Mouse (Mus musculus): ENCODE data around the gene Dhrs7b. TPM values are rescaled to one million over a fixed set of nuclear protein-coding genes. Genes with fewer than 3 reads are reported as not detected.
"Not testable (repeated sequence)": the region's sequence is repeated elsewhere in the genome, so short reads cannot be mapped to it uniquely, and the experiment has no call there.

The Dhrs7b gene
- polyA plus RNA-seq, 1 experiment from 2014 or later = 25.5 TPM

GRCm38 (mm10) chr11:60843412-60843811 is 13.0 kb downstream of the Dhrs7b start:
- WGBS (ENCODE audit: insufficient replicate concordance) = 75% methylated on average over 5 of the region's 5 CpGs
- H3K27me3 ChIP-seq = no peaks in the 10 kb centered on the region
- H3K4me1 ChIP-seq (replicated peaks) = peaks cover 4% of the 10 kb centered on the region
- H3K36me3 ChIP-seq = peaks cover 44% of the 10 kb centered on the region
- no peak overlapping the region for H3K4me2 ChIP-seq
- no peak overlapping the region for H3K27ac ChIP-seq
- no peak overlapping the region for H3K9ac ChIP-seq
- H3K9me3 ChIP-seq (replicated peaks) = no peaks in the 10 kb centered on the region
- no peak overlapping the region for H3K4me3 ChIP-seq (replicated peaks)
- DNase-seq (no peak), ATAC-seq (ENCODE audit: low read depth) (no peak)

- H3K4me2 ChIP-seq = no peak overlapping the region
- no peak overlapping the region for H3K4me3 ChIP-seq (replicated peaks)
- no peak overlapping the region for H3K9ac ChIP-seq
- no peaks in the 10 kb centered on the region for H3K27me3 ChIP-seq
- 79% methylated on average over 5 of the region's 5 CpGs for WGBS (ENCODE audit: insufficient replicate concordance)
- no peak for ATAC-seq (ENCODE audit: low read depth)
- H3K27ac ChIP-seq = no peak overlapping the region
- peaks cover 58% of the 10 kb centered on the region for H3K36me3 ChIP-seq
- H3K4me1 ChIP-seq (replicated peaks) = no peaks in the 10 kb centered on the region
- DNase-seq = no peak
- no peaks in the 10 kb centered on the region for H3K9me3 ChIP-seq (replicated peaks)
Observed at GRCm38 (mm10) chr11:60845415-60845814, 15.0 kb downstream of the Dhrs7b start.

GRCm38 (mm10) chr11:60856587-60856986 is 26.2 kb downstream of the Dhrs7b start:
- ATAC-seq (ENCODE audit: low read depth) = no peak
- Histone ChIP-seq H3K9me3 (replicated peaks) (no peaks in the 10 kb centered on the region), H3K9ac (no peak overlapping the region), H3K27me3 (no peaks in the 10 kb centered on the region), H3K27ac (no peak overlapping the region), H3K4me1 (replicated peaks) (no peaks in the 10 kb centered on the region), H3K36me3 (peaks cover 92% of the 10 kb centered on the region), H3K4me3 (replicated peaks) (no peak overlapping the region), H3K4me2 (no peak overlapping the region)
- WGBS (ENCODE audit: insufficient replicate concordance) = 73% methylated on average over 3 of the region's 3 CpGs
- no peak for DNase-seq

GRCm38 (mm10) chr11:60861993-60862392 is 31.6 kb downstream of the Dhrs7b start:
- WGBS (ENCODE audit: insufficient replicate concordance) = 67% methylated on average over 3 of the region's 3 CpGs
- ATAC-seq (ENCODE audit: low read depth) = no peak

GRCm38 (mm10) chr11:60863196-60863595 is 32.8 kb downstream of the Dhrs7b start:
- Histone ChIP-seq H3K4me1 (replicated peaks) (peaks cover 12% of the 10 kb centered on the region), H3K27ac (no peak overlapping the region), H3K4me3 (replicated peaks) (no peak overlapping the region), H3K36me3 (peaks cover 87% of the 10 kb centered on the region), H3K4me2 (no peak overlapping the region), H3K27me3 (no peaks in the 10 kb centered on the region), H3K9me3 (replicated peaks) (no peaks in the 10 kb centered on the region), H3K9ac (no peak overlapping the region)
- WGBS (ENCODE audit: insufficient replicate concordance) = 78% methylated on average over 4 of the region's 4 CpGs
- DNase-seq = no peak
- ATAC-seq (ENCODE audit: low read depth) = no peak

More at GRCm38 (mm10) chr11:60861993-60862392, 31.6 kb downstream of the Dhrs7b start:
- Histone ChIP-seq H3K4me3 (replicated peaks) (no peak overlapping the region), H3K27ac (peak overlapping the region; percentile 13; the same call in 1 of the 2 replicates), H3K36me3 (peaks cover 90% of the 10 kb centered on the region), H3K4me1 (replicated peaks) (peaks cover 3% of the 10 kb centered on the region; the same call in 1 of the 2 replicates), H3K9me3 (replicated peaks) (no peaks in the 10 kb centered on the region), H3K9ac (no peak overlapping the region), H3K27me3 (no peaks in the 10 kb centered on the region), H3K4me2 (no peak overlapping the region)
- no peak for DNase-seq

- ATAC-seq (ENCODE audit: low read depth) = no peak
- H3K4me3 ChIP-seq (replicated peaks) = no peak overlapping the region
- H3K4me1 ChIP-seq (replicated peaks) = peaks cover 12% of the 10 kb centered on the region
- 78% methylated on average over 2 of the region's 2 CpGs for WGBS (ENCODE audit: insufficient replicate concordance)
- no peak overlapping the region for H3K4me2 ChIP-seq
- peaks cover 81% of the 10 kb centered on the region for H3K36me3 ChIP-seq
- no peak overlapping the region for H3K9ac ChIP-seq
- H3K27me3 ChIP-seq = no peaks in the 10 kb centered on the region
- no peaks in the 10 kb centered on the region for H3K9me3 ChIP-seq (replicated peaks)
- DNase-seq = no peak
- H3K27ac ChIP-seq = no peak overlapping the region
Observed at GRCm38 (mm10) chr11:60864166-60864565, 33.7 kb downstream of the Dhrs7b start.

GRCm38 (mm10) chr11:60864916-60865315 is 34.5 kb downstream of the Dhrs7b start:
- Histone ChIP-seq H3K9me3 (replicated peaks) (no peaks in the 10 kb centered on the region), H3K36me3 (peaks cover 78% of the 10 kb centered on the region), H3K4me1 (replicated peaks) (peaks cover 15% of the 10 kb centered on the region), H3K27ac (no peak overlapping the region), H3K9ac (no peak overlapping the region), H3K4me2 (no peak overlapping the region), H3K4me3 (replicated peaks) (no peak overlapping the region), H3K27me3 (no peaks in the 10 kb centered on the region)
- WGBS (ENCODE audit: insufficient replicate concordance) = 90% methylated on average over 14 of the region's 14 CpGs
- DNase-seq = no peak
- no peak for ATAC-seq (ENCODE audit: low read depth)

GRCm38 (mm10) chr11:60866021-60866420 is 35.6 kb downstream of the Dhrs7b start:
- Histone ChIP-seq H3K27me3 (no peaks in the 10 kb centered on the region), H3K4me1 (replicated peaks) (peaks cover 15% of the 10 kb centered on the region), H3K27ac (no peak overlapping the region), H3K9ac (no peak overlapping the region), H3K9me3 (replicated peaks) (no peaks in the 10 kb centered on the region), H3K36me3 (peaks cover 72% of the 10 kb centered on the region), H3K4me3 (replicated peaks) (no peak overlapping the region), H3K4me2 (no peak overlapping the region)
- DNase-seq (no peak), ATAC-seq (ENCODE audit: low read depth) (no peak)
- WGBS (ENCODE audit: insufficient replicate concordance) = 61% methylated on average over 2 of the region's 2 CpGs

- whole genome bisulfite sequencing (ENCODE audit: insufficient replicate concordance) = 81% methylated on average over 3 of the region's 3 CpGs
- H3K9ac ChIP-seq = no peak overlapping the region
- no peak overlapping the region for H3K27ac ChIP-seq
- H3K36me3 ChIP-seq = peaks cover 67% of the 10 kb centered on the region
- peaks cover 16% of the 10 kb centered on the region for H3K4me1 ChIP-seq (replicated peaks)
- H3K4me3 ChIP-seq (replicated peaks) = no peak overlapping the region
- ATAC-seq (ENCODE audit: low read depth) = no peak
- DNase-seq = no peak
- no peaks in the 10 kb centered on the region for H3K9me3 ChIP-seq (replicated peaks)
- no peak overlapping the region for H3K4me2 ChIP-seq
- H3K27me3 ChIP-seq = no peaks in the 10 kb centered on the region
Observed at GRCm38 (mm10) chr11:60867456-60867855, 37.0 kb downstream of the Dhrs7b start.

GRCm38 (mm10) chr11:60867904-60868303 is 37.5 kb downstream of the Dhrs7b start:
- DNase-seq (no peak), ATAC-seq (ENCODE audit: low read depth) (no peak)
- no peaks in the 10 kb centered on the region for H3K27me3 ChIP-seq
- no peak overlapping the region for H3K4me3 ChIP-seq (replicated peaks)
- H3K4me2 ChIP-seq = no peak overlapping the region
- no peaks in the 10 kb centered on the region for H3K9me3 ChIP-seq (replicated peaks)
- H3K27ac ChIP-seq = no peak overlapping the region
- peaks cover 67% of the 10 kb centered on the region for H3K36me3 ChIP-seq
- WGBS (ENCODE audit: insufficient replicate concordance) = 78% methylated on average over 8 of the region's 8 CpGs
- H3K9ac ChIP-seq = no peak overlapping the region
- H3K4me1 ChIP-seq (replicated peaks) = peaks cover 21% of the 10 kb centered on the region

GRCm38 (mm10) chr11:60869471-60869870 is 39.0 kb downstream of the Dhrs7b start:
- H3K27ac ChIP-seq; H3K4me2 ChIP-seq; H3K9ac ChIP-seq; H3K27me3 ChIP-seq; DNase-seq; H3K9me3 ChIP-seq (replicated peaks); H3K4me3 ChIP-seq (replicated peaks); ATAC-seq (ENCODE audit: low read depth): not testable (repeated sequence)
- Histone ChIP-seq H3K4me1 (replicated peaks) (peaks cover 36% of the 10 kb centered on the region), H3K36me3 (peaks cover 61% of the 10 kb centered on the region)
- 80% methylated on average over 6 of the region's 6 CpGs for WGBS (ENCODE audit: insufficient replicate concordance)

- Histone ChIP-seq H3K27me3 (no peaks in the 10 kb centered on the region), H3K9me3 (replicated peaks) (no peaks in the 10 kb centered on the region), H3K27ac (no peak overlapping the region), H3K9ac (no peak overlapping the region), H3K4me1 (replicated peaks) (peaks cover 56% of the 10 kb centered on the region), H3K4me3 (replicated peaks) (no peak overlapping the region), H3K4me2 (no peak overlapping the region), H3K36me3 (peaks cover 61% of the 10 kb centered on the region)
- WGBS (ENCODE audit: insufficient replicate concordance) = 73% methylated on average over 4 of the region's 4 CpGs
- DNase-seq (no peak), ATAC-seq (ENCODE audit: low read depth) (no peak)
Observed at GRCm38 (mm10) chr11:60871409-60871808, 41.0 kb downstream of the Dhrs7b start.

Data from liver, embryonic 13.5 days (tissue).